Mouse (Mus musculus) fibroblast of lung, adult 2 months (primary cell): ENCODE results near the gene Pus3.
A peak's percentile ranks its signal among the peaks of the same experiment; 100 is the strongest.
"Not testable (repeated sequence)": the region's sequence is repeated elsewhere in the genome, so short reads cannot be mapped to it uniquely, and the experiment has no call there.

ENCODE experiments used
- DNase-seq: peaks from one replicate; pipeline ENCODE4 v3.0.0-alpha.2; 2011; ENCODE audit warnings: low read depth

Gene Pus3

DNA sequence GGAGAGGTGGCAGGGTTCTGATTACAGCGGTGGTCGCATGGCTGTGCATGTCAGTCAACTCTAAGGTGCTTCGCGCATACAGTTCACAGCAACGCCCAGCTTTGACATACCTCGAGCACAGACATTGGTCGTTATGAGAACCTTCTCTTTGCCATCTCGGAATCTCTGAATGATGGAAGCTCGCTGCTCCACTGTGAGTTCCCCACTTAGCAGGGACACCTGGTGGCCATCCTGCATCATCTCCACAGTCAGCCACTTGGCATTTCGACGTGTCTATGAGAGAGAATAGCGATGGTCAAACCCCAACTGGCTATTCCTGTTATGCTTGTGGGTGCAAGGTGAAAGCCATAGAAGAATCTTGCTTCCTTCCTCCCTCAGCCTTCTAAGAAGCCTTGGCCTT lies 12.7 kb upstream of the Pus3 start:
- no peak for DNase-seq

GRCm38 (mm10) chr9:35546745-35547144 lies 11.7 kb upstream of the Pus3 start:
- no peak for DNase-seq

DNA sequence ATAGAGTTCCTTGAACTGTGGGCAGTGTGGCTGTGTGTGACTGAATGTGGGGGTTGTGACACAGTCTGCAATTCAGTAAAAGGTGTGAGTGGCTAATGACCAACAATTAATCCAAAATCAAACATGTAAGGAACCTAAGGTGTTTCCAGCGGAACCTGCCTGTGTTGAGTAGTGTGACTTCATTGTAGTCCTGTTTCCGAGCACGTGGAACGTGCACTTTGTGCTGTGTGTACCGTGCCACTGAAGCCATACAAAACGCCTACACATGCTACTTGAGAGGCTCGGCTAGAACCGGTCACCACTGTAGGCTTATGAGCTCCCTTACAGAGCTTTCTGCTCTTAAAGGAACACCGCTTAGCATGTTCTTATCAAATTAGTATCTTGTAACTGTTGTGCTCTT lies 9.9 kb upstream of the Pus3 start:
- DNase-seq, result no peak

DNA sequence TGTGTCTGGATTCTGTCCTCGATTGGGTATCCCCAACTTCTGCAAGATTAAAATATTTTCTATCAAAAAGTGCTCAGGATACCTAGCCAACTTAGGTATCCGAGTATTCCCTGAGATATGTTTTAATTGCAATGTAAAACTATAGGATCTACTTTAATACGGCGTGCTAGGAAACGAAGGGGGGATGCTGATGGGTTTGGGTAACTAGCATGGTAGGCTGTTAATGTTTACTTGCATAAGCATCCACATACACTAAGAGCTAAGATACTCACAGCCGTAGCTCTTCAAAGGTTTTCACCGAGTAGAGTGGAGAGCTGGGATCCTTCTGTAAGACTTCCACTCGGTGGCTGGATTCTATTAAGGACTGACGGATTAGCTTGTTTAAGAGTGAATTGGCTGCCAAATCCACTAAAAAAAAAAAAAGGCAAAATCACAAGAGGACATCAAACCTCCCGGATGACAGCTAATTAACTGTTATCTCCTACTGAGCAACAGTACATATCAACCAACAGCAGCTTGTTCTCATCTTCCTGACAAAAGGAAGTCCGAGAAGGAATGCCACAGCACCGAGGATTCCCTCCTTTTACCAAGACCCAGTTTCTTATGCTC lies 1.8 kb upstream of the Pus3 start:
- no peak for DNase-seq

DNA sequence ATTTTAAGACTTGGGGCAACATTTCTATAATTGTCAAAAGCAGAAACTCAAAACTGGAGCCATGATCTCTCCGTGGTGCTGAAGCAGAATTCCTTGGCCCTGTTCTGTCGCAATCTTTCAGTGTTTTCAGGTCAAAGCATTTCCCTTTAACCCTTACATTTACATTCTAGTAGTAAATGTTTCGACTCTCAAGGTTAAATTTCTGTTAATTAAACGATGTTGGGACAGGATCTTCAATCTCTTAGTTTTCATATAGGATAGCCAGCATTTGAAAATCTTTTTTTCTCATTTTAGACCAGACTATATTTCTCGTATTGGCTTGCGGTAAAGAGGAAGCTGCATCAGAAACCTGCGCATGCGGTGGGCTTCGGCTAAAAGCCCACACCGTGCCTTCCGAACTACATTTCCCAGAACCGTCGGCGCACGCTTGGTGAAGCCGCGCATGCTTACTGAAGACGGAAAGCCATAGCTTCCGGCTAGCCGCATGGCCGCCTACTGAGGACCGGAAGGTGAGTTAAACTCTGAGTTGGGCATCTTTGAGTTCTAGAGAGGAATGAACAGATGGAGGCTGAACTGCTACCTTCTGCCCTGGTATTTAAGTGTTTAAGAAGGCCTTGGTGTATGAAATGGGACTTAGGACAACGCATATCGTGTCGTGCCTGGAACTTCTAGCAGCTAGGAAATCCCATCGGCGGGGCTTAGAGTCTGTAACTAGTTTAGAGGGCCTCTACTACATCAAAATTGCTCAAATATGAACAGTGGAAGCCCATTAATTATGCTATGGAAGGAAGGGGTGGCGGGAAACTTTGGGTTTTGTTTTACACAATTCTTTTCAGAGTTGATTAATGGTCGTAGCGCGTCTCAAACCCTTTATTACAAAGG lies 855 bp downstream of the Pus3 start:
- peak; percentile 51 for DNase-seq

DNA sequence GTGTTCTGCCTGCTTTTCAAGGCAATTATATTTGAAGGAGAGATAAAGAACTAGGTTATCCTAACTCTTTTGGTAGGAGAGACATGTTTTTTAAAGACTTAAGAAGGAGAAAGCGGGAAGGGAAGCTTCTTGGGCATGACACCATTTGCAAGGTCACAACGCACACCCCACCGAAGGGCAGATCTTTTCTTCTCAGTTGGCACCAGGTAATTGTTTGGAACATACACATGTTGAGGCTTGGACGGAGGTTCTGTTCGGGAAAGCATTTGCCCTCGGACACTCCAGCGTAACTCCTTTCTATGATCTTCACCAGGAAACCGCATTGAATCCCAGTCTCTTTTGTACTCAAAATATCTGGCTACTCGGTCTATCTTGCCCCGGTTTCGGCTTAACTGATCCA lies 2.7 kb downstream of the Pus3 start:
- no peak for DNase-seq

DNA sequence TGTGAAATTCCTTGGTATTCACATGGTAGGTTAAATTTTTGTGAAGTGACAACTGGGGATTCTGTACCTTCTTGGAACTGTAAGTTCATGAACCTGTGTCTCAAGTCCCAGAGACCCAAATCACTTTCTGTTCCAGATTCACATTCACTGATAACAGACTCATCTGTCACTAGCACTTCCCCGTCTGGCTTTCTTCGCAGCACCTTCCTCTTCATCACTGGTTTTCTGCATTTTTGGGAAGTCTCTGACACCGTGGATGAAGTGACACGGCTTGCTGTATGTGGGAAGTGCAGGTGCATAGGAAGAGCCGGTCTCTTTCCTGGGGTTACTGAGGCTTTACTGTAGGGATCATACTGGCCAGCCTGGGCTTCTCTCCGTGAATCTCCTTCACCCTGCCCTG lies 3.2 kb downstream of the Pus3 start:
- DNase-seq, result no peak

DNA sequence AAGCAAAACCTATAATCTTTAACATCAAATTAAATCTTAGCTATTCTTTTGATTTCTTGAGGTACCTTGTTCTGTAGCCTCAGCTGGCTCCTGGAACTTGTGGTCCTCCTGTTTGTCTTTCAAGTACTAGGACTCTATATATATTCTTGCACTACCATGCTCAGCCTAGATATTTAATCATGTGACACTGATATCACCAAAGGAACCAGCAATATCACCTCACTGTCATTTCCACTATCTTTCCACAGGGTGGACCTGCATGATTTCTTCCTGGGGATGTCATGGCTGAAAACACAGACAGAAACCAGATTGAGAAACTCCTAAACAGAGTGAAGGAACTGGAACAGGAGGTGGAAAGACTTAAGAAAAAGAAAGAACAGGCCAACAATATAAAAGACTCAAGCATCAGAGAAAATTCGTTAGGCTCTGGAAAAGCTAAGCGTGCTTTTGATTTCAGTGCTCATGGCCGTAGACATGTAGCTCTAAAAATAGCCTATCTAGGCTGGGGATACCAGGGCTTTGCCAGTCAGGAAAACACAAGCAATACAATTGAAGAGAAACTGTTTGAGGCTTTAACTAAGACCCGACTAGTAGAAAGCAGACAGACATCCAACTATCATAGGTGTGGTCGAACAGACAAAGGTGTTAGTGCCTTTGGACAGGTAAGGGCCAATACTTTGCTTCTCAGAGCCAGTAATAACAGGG lies 6.3 kb downstream of the Pus3 start:
- DNase-seq, result no peak

- no peak for DNase-seq
These were observed 9.6 kb downstream of the Pus3 start for GRCm38 (mm10) chr9:35567995-35568394.

- DNase-seq, result peak; percentile 96
These were observed 11.5 kb downstream of the Pus3 start, which contains the start of the genes Pate2 and Hyls1 for GRCm38 (mm10) chr9:35569571-35570534. Gene Pate2 (plus strand): TSS chr9:35570284. Gene Hyls1 (minus strand): TSS chr9:35570398.

DNA sequence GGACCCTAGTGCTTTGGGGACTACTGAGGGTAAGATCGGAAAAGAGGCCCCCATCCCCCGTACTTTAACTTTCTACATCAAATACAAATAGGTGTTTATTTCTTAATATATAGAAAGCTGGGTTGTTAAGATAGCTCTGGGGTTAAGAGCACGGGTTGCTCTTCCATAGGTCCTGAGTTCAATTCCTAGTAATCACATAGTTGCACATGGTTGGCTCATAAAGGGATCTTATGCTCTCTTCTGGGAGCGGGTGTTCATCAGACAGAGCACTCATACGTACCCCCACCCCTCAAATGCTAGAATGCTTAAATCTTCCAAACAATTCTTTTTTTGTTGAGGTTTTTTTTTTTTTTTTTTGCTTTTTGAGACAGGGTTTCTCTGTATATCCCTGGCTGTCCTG lies 12.3 kb downstream of the Pus3 start:
- DNase-seq, result peak; percentile 3

GRCm38 (mm10) chr9:35574416-35574815 lies 16.0 kb downstream of the Pus3 start:
- no peak for DNase-seq

DNA sequence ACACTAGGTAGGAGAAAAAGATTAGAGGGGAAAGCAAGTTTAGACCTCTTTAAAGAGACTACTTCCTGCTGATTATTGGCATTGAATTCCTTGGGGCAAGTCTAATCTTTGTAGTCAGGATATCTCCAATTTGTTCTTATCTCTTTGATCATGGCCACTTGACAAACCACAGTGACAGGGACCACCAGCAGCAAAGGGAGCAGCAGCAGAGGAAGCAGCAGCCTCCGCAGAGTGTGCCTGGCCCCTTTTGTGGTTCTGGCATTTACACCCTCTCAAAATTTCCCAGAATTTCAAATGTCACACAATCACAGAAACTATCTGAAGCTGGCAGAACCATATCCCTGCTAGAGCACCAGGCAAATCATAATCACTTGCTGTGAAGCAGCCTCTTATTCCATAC lies 29.3 kb downstream of the Pus3 start:
- DNase-seq, result no peak

GRCm38 (mm10) chr9:35592903-35593302 lies 34.5 kb downstream of the Pus3 start:
- DNase-seq, result peak; percentile 12

- DNase-seq, result no peak
These were observed 49.4 kb downstream of the Pus3 start for GRCm38 (mm10) chr9:35607647-35608405.

DNA sequence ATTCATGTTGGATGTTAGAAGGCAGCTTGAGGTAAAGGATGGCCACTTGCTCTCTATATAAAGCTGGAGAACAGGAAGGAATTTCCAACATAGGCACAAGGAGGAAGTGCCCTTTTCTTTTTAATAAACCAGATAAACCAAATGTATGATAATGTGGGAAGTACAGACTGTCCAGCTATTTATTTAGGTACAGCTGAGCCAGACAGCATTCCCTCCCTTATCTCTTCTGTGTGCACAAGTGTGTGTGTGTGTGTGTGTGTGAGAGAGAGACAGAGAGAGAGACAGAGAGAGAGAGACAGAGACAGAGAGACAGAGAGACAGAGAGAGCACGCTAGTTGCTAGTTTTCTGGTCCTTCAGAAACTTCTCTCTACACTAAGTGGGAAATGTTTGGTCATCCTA lies 53.4 kb downstream of the Pus3 start, which contains the start of gene Pate4:
Pate4 (minus strand) TSS at position 101 of the 400 bp plus-strand sequence.
- DNase-seq, result no peak

DNA sequence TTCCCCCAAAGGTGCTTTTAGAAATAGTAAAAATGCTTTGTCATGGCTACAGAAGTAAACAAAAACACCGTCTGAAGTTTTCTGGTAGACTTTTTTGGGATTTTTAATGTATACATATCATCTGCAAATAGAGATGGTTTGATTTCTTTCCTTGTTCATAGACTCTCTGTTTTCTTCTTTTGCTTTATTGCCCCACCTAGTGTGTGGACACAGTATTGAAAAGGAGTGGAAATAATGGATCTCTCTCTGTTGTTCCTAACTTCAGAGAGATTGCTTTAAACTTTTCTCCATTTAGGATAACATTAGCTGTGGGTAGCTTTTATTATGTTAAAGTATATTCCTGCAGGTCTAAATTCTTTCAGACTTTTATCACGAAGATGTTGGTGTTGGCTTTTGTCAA lies 55.6 kb downstream of the Pus3 start:
- no peak for DNase-seq

GRCm38 (mm10) chr9:35616784-35617183 lies 58.4 kb downstream of the Pus3 start:
- DNase-seq, result not testable (repeated sequence)
